Mouse (Mus musculus) monocyte, adult 5-6 weeks (primary cell): ENCODE data around the gene Gstm1. TPM values are rescaled to one million over a fixed set of nuclear protein-coding genes. Genes with fewer than 3 reads are reported as not detected.
"Not testable (repeated sequence)": the region's sequence is repeated elsewhere in the genome, so short reads cannot be mapped to it uniquely, and the experiment has no call there.

Source experiments
- ATAC-seq: fragments of 153-309, 156-312 bp; replicated peaks from 2 replicates; pipeline ENCODE4 v1.8.0; 2017; ENCODE audit warnings: mild to moderate bottlenecking; ENCODE audit not compliant: low TSS enrichment, insufficient number of reproducible peaks, severe bottlenecking, poor library complexity, low FRiP score
- total RNA-seq: library from RNA; stranded (forward); fragments of 200-1000, 200-491, 200-594 nt; gene quantifications from 3 replicates; pipeline ENCODE4 v1.2.3, GENCODE M21; 2017

Gene Gstm1
- total RNA-seq, 1 experiment from 2014 or later, result 64.1 TPM

GRCm38 (mm10) chr3:108019226-108019625 is 1.5 kb upstream of the Gstm1 start:
- ATAC-seq, result not testable (repeated sequence)

GRCm38 (mm10) chr3:108018190-108018820 is 532 bp upstream of the Gstm1 start:
- no peak for ATAC-seq

GRCm38 (mm10) chr3:108016468-108016867 is 1.3 kb downstream of the Gstm1 start:
- not testable (repeated sequence) for ATAC-seq

- ATAC-seq, result no peak
Observed at GRCm38 (mm10) chr3:108014974-108015346, 2.8 kb downstream of the Gstm1 start.

GRCm38 (mm10) chr3:108014098-108014973 is 3.4 kb downstream of the Gstm1 start:
- no peak for ATAC-seq

- ATAC-seq, result no peak
Observed at GRCm38 (mm10) chr3:108013331-108013871, 4.4 kb downstream of the Gstm1 start.

- no peak for ATAC-seq
Observed at GRCm38 (mm10) chr3:108011558-108011957, 6.2 kb downstream of the Gstm1 start.

- no peak for ATAC-seq
Observed at GRCm38 (mm10) chr3:108010286-108010685, 7.5 kb downstream of the Gstm1 start.

GRCm38 (mm10) chr3:108002021-108002420 is 15.8 kb downstream of the Gstm1 start:
- no peak for ATAC-seq

GRCm38 (mm10) chr3:107999491-107999890 is 18.3 kb downstream of the Gstm1 start:
- ATAC-seq, result no peak

- ATAC-seq, result no peak
Observed at GRCm38 (mm10) chr3:107998591-107998990, 19.2 kb downstream of the Gstm1 start.

GRCm38 (mm10) chr3:107996576-107996975 is 21.2 kb downstream of the Gstm1 start:
- ATAC-seq, result no peak

- not testable (repeated sequence) for ATAC-seq
Observed at GRCm38 (mm10) chr3:107995974-107996373, 21.8 kb downstream of the Gstm1 start.

- ATAC-seq, result no peak
Observed at GRCm38 (mm10) chr3:107986041-107986562, 31.7 kb downstream of the Gstm1 start, which contains the start of gene Gstm2. Gstm2 (minus strand) TSS chr3:107986453.

- not testable (repeated sequence) for ATAC-seq
Observed at GRCm38 (mm10) chr3:107985141-107985540, 32.6 kb downstream of the Gstm1 start.

GRCm38 (mm10) chr3:107984471-107984870 is 33.3 kb downstream of the Gstm1 start:
- ATAC-seq, result no peak

- no peak for ATAC-seq
Observed at GRCm38 (mm10) chr3:107983771-107984170, 34.0 kb downstream of the Gstm1 start.

- no peak for ATAC-seq
Observed at GRCm38 (mm10) chr3:107982726-107983125, 35.0 kb downstream of the Gstm1 start.

- no peak for ATAC-seq
Observed at GRCm38 (mm10) chr3:107981261-107981660, 36.5 kb downstream of the Gstm1 start.
